Mouse (Mus musculus): ENCODE measurements around the gene Cab39l. TPM values are rescaled to one million over a fixed set of nuclear protein-coding genes. Genes with fewer than 3 reads are reported as not detected.
A peak's percentile ranks its signal among the peaks of the same experiment; 100 is the strongest.

Gene Cab39l
- total and polyA plus RNA-seq, 3 experiments, result 19.9 to 49.2 (median 33.1) TPM

DNA sequence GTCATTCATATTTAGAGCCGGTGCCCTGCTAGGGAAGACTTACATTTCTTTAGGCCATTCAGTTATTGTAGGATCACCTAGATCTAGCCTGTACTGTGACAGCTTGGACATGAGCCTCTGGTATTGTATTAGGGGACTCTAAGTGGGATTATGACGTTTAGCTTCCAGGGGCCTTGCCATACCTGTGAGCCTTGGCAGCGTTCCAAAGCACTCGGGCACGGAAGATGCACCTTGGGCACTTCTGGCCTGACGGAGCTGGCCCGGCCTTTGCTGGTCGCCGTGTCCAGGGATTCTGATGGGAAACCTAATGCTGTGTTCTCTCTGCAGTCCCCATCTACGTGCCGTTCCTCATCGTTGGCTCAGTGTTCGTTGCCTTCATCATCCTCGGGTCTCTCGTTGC lies 188.5 kb downstream of the Cab39l start (continued):
- TF ChIP-seq USF1 (IDR thresholded peaks at IDR 0.05; ENCODE audit: low read depth, low read length) (no peak), UBTF (IDR thresholded peaks at IDR 0.05; ENCODE audit: low read depth, low read length) (no peak)

DNA sequence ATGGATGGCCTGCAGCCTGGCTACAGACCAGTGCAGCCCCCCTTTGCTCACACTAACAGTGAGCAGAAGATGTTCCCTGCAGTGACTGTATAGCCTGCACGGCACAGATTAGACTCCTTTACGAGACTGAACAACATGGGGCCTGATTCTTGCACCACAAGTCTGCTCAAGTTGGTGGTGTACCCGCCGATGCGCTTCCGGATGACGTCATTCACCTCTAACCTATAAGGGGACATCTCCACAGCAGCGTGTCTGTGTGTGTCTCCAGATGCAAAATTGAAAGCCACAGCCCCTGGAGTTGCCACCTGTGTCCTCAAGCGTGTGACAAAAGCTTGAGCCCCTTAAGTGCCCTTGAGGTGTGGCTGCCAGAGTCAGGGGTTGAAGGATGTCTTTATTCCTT lies 189.3 kb downstream of the Cab39l start:
- TF ChIP-seq RCOR1 (conservative IDR thresholded peaks at IDR 0.05; ENCODE audit: low read depth, low read length) (no peak), POLR2A (IDR thresholded peaks at IDR 0.05; ENCODE audit: low read depth, low read length) (no peak), HCFC1 (IDR thresholded peaks at IDR 0.05; ENCODE audit: low read depth, low read length) (no peak), JUN (IDR thresholded peaks at IDR 0.05; ENCODE audit: insufficient read depth, low read depth, low read length) (0 out of 2 replicates have a peak, but pooled peaks have one; percentile 13), SIN3A (IDR thresholded peaks at IDR 0.05; ENCODE audit: low read length) (no peak), KAT2A (IDR thresholded peaks at IDR 0.05; ENCODE audit: insufficient replicate concordance, low read length) (no peak), ZKSCAN1 (IDR thresholded peaks at IDR 0.05; ENCODE audit: borderline replicate concordance, low read depth, low read length) (no peak), ZC3H11A (IDR thresholded peaks at IDR 0.05; ENCODE audit: low read depth, low read length) (no peak), JUND (conservative IDR thresholded peaks at IDR 0.05; ENCODE audit: low read depth, low read length) (peak; percentile 59), ELF1 (IDR thresholded peaks at IDR 0.05; ENCODE audit: low read depth, low read length) (0 out of 2 replicates have a peak, but pooled peaks have one; percentile 15)
- in situ Hi-C loops (cut with MboI; ENCODE audit: low pct_ligation_motif_present, low pct_unique_long_range_greater_than_20kb, low sequenced_read_pairs), result no loop called here
- H3K9ac ChIP-seq (ENCODE audit: insufficient read depth, low read depth), result no peak overlapping the region
- H3K4me3 ChIP-seq (replicated peaks in 1 of 3; ENCODE audit: low read depth in 2 of 3, low read length in 2 of 3, poor library complexity in 1 of 3), result no peak overlapping the region
- dilution Hi-C loops (cut with MboI; ENCODE audit: extremely low pct_ligation_motif_present, extremely low pct_unique_long_range_greater_than_20kb, low sequenced_read_pairs), result no loop called here
- H3K4me2 ChIP-seq (ENCODE audit: insufficient read depth, low read depth, poor library complexity, severe bottlenecking), result no peak overlapping the region
- H3K27me3 ChIP-seq (replicated peaks), result peaks cover 1% of the 10 kb centered on the region
- H3K27ac ChIP-seq (ENCODE audit: insufficient read depth, low read depth), result no peak overlapping the region
- H3K79me2 ChIP-seq (replicated peaks; ENCODE audit: control insufficient read depth, extremely low read depth, insufficient read depth, poor library complexity, severe bottlenecking), result no peaks in the 10 kb centered on the region
- H3K36me3 ChIP-seq (replicated peaks in 1 of 2; ENCODE audit: control insufficient read depth in 1 of 2, insufficient read depth in 1 of 2, low read length in 1 of 2), result no peaks in the 10 kb centered on the region
- peaks cover 6 to 7% of the 10 kb centered on the region in 2 experiments for H3K4me1 ChIP-seq (ENCODE audit: control insufficient read depth in 1 of 2, insufficient read depth in 2 of 2)
- no peaks in the 10 kb centered on the region for H3K9me3 ChIP-seq (replicated peaks; ENCODE audit: low read length)
- peak; percentile 27 for DNase-seq (ENCODE audit: extremely low read depth)

DNA sequence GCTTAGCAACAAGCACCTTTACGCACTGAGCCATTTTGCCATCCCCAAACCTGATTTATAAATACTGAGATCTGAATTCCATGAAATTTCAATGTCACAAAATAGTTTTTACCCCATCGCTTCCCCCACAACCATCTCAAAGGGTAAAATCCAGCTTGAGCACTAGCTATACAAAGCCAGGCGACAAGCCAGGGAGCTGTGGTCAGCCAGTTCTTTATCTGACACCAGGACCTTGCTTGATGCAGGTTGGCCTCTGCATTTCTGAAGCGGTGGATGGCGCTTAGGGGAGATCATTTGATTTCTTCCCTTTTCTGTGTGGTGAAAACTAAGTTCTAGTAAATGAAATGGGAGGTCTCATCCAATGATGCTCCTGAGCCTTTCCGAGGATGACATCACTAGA lies 191.3 kb downstream of the Cab39l start:
- TF ChIP-seq CHD1 (IDR thresholded peaks at IDR 0.05; ENCODE audit: low read depth, low read length) (no peak), PAX5 (IDR thresholded peaks at IDR 0.05; ENCODE audit: low read length) (no peak), ZMIZ1 (IDR thresholded peaks at IDR 0.05; ENCODE audit: low read depth, low read length) (no peak), TBP (conservative IDR thresholded peaks at IDR 0.05; ENCODE audit: low read depth, low read length) (no peak), UBTF (IDR thresholded peaks at IDR 0.05; ENCODE audit: low read depth, low read length) (no peak), KAT2A (IDR thresholded peaks at IDR 0.05; ENCODE audit: insufficient replicate concordance, low read length) (no peak), MXI1 (IDR thresholded peaks at IDR 0.05; ENCODE audit: low read depth, low read length) (no peak), HCFC1 (IDR thresholded peaks at IDR 0.05; ENCODE audit: low read depth, low read length) (no peak), ETS1 (conservative IDR thresholded peaks at IDR 0.05; ENCODE audit: low read depth, low read length) (no peak), BHLHE40 (IDR thresholded peaks at IDR 0.05; ENCODE audit: low read depth, low read length) (no peak), MAX (IDR thresholded peaks at IDR 0.05; ENCODE audit: low read length) (no peak), MAZ (IDR thresholded peaks at IDR 0.05; ENCODE audit: low read depth, low read length) (no peak), CTCF (conservative IDR thresholded peaks at IDR 0.05 in 1 of 2, IDR thresholded peaks at IDR 0.05 in 1 of 2; ENCODE audit: low read depth in 2 of 2, low read length in 2 of 2) (no peak), SMC3 (IDR thresholded peaks at IDR 0.05; ENCODE audit: low read depth, low read length) (no peak), TCF12 (IDR thresholded peaks at IDR 0.05; ENCODE audit: low read depth, low read length) (no peak), ZC3H11A (IDR thresholded peaks at IDR 0.05; ENCODE audit: low read depth, low read length) (no peak), ZNF384 (IDR thresholded peaks at IDR 0.05; ENCODE audit: low read depth, low read length) (no peak), MYC (IDR thresholded peaks at IDR 0.05; ENCODE audit: low read depth, low read length) (no peak), RCOR1 (conservative IDR thresholded peaks at IDR 0.05; ENCODE audit: low read depth, low read length) (no peak)
- H3K27me3 ChIP-seq (replicated peaks), result no peaks in the 10 kb centered on the region
- no peak overlapping the region for H3K9ac ChIP-seq (ENCODE audit: insufficient read depth, low read depth)
- no peaks in the 10 kb centered on the region for H3K79me2 ChIP-seq (replicated peaks; ENCODE audit: control insufficient read depth, extremely low read depth, insufficient read depth, poor library complexity, severe bottlenecking)
- H3K4me3 ChIP-seq (replicated peaks in 1 of 3; ENCODE audit: low read depth in 2 of 3, low read length in 2 of 3, poor library complexity in 1 of 3), result no peak overlapping the region
- H3K36me3 ChIP-seq (replicated peaks in 1 of 2; ENCODE audit: control insufficient read depth in 1 of 2, insufficient read depth in 1 of 2, low read length in 1 of 2), result no peaks in the 10 kb centered on the region
- no peaks in the 10 kb centered on the region for H3K9me3 ChIP-seq (replicated peaks; ENCODE audit: low read length)
- dilution Hi-C loops (cut with MboI; ENCODE audit: extremely low pct_ligation_motif_present, extremely low pct_unique_long_range_greater_than_20kb, low sequenced_read_pairs) (no loop called here), in situ Hi-C loops (cut with MboI; ENCODE audit: low pct_ligation_motif_present, low pct_unique_long_range_greater_than_20kb, low sequenced_read_pairs) (no loop called here)
- peaks cover 5 to 6% of the 10 kb centered on the region in 2 experiments for H3K4me1 ChIP-seq (ENCODE audit: control insufficient read depth in 1 of 2, insufficient read depth in 2 of 2)
- no peak overlapping the region for H3K4me2 ChIP-seq (ENCODE audit: insufficient read depth, low read depth, poor library complexity, severe bottlenecking)
- no peak overlapping the region for H3K27ac ChIP-seq (ENCODE audit: insufficient read depth, low read depth)
- no peak for DNase-seq (ENCODE audit: extremely low read depth)
